Mouse (Mus musculus): Measurements from ENCODE around the gene Zfp605. TPM values are rescaled to one million over a fixed set of nuclear protein-coding genes. Genes with fewer than 3 reads are reported as not detected.
"Not testable (repeated sequence)": the region's sequence is repeated elsewhere in the genome, so short reads cannot be mapped to it uniquely, and the experiment has no call there.

Zfp605 gene
- total and polyA plus RNA-seq, 3 experiments = 0.68 to 3.3 (median 2.2) TPM

GRCm38 (mm10) chr5:110106140-110106871 lies 3.6 kb upstream of the Zfp605 start:
- intact Hi-C loops (cut with DNase I) = loop anchor here (2.0 to 10.0 kb wide), 2 partner anchors 70 to 182 kb away; partner anchors contain the start of genes Gm15446 and Golga3
- WGBS = 93% methylated on average over 26 of the region's 26 CpGs
- TF ChIP-seq POLR2A (IDR thresholded peaks at IDR 0.05; ENCODE audit: insufficient read depth, low read depth, low read length) = no peak
- TF ChIP-seq CTCF (IDR thresholded peaks at IDR 0.05) = no peak
- TF ChIP-seq EP300 (IDR thresholded peaks at IDR 0.05; ENCODE audit: insufficient read depth, low read depth, low read length) = no peak
- H3K27ac ChIP-seq = no peak overlapping the region
- peaks cover 2% of the 10 kb centered on the region; the same call in 1 of the 2 replicates for H3K4me1 ChIP-seq (ENCODE audit: control insufficient read depth, insufficient read depth, low read length)
- no peaks in the 10 kb centered on the region for H3K79me2 ChIP-seq (replicated peaks; ENCODE audit: control insufficient read depth, insufficient read depth, low read length)
- no peak overlapping the region for H3K9ac ChIP-seq (ENCODE audit: low read depth, low read length)
- DNase-seq = no peak
- H3K36me3 ChIP-seq (ENCODE audit: control insufficient read depth, insufficient read depth, low read length) = no peaks in the 10 kb centered on the region
- H3K4me3 ChIP-seq = no peak overlapping the region
- H3K27me3 ChIP-seq (ENCODE audit: control insufficient read depth, insufficient read depth, low read length) = peaks cover 2% of the 10 kb centered on the region; the same call in 1 of the 2 replicates

- peak in 1 of 2 experiments; percentile 46 for DNase-seq
- peak overlapping the region; percentile 98 for H3K4me3 ChIP-seq
- H3K4me1 ChIP-seq (ENCODE audit: control insufficient read depth, insufficient read depth, low read length) = no peaks in the 10 kb centered on the region
- intact Hi-C loops (cut with DNase I) = loop anchor here (1.0 to 10.0 kb wide), 3 partner anchors 28 to 182 kb away; partner anchors contain the start of genes Chfr, Gm15446 and Golga3
- no peaks in the 10 kb centered on the region for H3K36me3 ChIP-seq (ENCODE audit: control insufficient read depth, insufficient read depth, low read length)
- TF ChIP-seq CTCF (IDR thresholded peaks at IDR 0.05) = no peak
- no peak for TF ChIP-seq POLR2A (IDR thresholded peaks at IDR 0.05; ENCODE audit: insufficient read depth, low read depth, low read length)
- H3K9ac ChIP-seq (ENCODE audit: low read depth, low read length) = peak overlapping the region; percentile 92
- 19% methylated on average over 41 of the region's 41 CpGs for WGBS
- peak overlapping the region; percentile 96 for H3K27ac ChIP-seq
- no peaks in the 10 kb centered on the region; the same call in 1 of the 2 replicates for H3K27me3 ChIP-seq (ENCODE audit: control insufficient read depth, insufficient read depth, low read length)
- no peaks in the 10 kb centered on the region for H3K79me2 ChIP-seq (replicated peaks; ENCODE audit: control insufficient read depth, insufficient read depth, low read length)
Observed at GRCm38 (mm10) chr5:110106901-110107564, 2.9 kb upstream of the Zfp605 start.

- Histone ChIP-seq H3K4me3 (peak within 1 kb of the TSS; percentile 98), H3K27me3 (ENCODE audit: control insufficient read depth, insufficient read depth, low read length) (no peaks in the 10 kb centered on the region), H3K27ac (peak within 1 kb of the TSS; percentile 96), H3K9ac (ENCODE audit: low read depth, low read length) (peak within 1 kb of the TSS; percentile 92), H3K4me1 (ENCODE audit: control insufficient read depth, insufficient read depth, low read length) (no peaks in the 10 kb centered on the region), H3K36me3 (ENCODE audit: control insufficient read depth, insufficient read depth, low read length) (no peaks in the 10 kb centered on the region), H3K79me2 (replicated peaks; ENCODE audit: control insufficient read depth, insufficient read depth, low read length) (no peaks in the 10 kb centered on the region)
- WGBS = under 1% methylated on average over 71 of the region's 71 CpGs
- no peak for TF ChIP-seq CTCF (IDR thresholded peaks at IDR 0.05)
- peak; percentile 51; the same call in 1 of the 2 replicates for TF ChIP-seq EP300 (IDR thresholded peaks at IDR 0.05; ENCODE audit: insufficient read depth, low read depth, low read length)
- peak; percentile 80 for TF ChIP-seq POLR2A (IDR thresholded peaks at IDR 0.05; ENCODE audit: insufficient read depth, low read depth, low read length)
- peak; percentile 93 to 96 for DNase-seq
- intact Hi-C loops (cut with DNase I) = loop anchor here (1.0 to 10.0 kb wide), 3 partner anchors 28 to 183 kb away; partner anchors contain the start of genes Chfr, Gm15446 and Golga3
Observed at GRCm38 (mm10) chr5:110107581-110108304, 2.1 kb upstream of the Zfp605 start, which contains the start of gene Gtpbp6. Gtpbp6 (minus strand) TSS chr5:110108197.

- WGBS = 0% methylated on average over 7 of the region's 7 CpGs
- TF ChIP-seq EP300 (IDR thresholded peaks at IDR 0.05; ENCODE audit: insufficient read depth, low read depth, low read length) (no peak), CTCF (IDR thresholded peaks at IDR 0.05) (peak; percentile 59), POLR2A (IDR thresholded peaks at IDR 0.05; ENCODE audit: insufficient read depth, low read depth, low read length) (no peak)
- intact Hi-C loops (cut with DNase I) = loop anchor here (10.0 kb wide), 1 partner anchor 183 kb away; the partner anchor contains the start of gene Gm15446
- peak overlapping the region; percentile 96 for H3K27ac ChIP-seq
- no peak for DNase-seq
- H3K4me3 ChIP-seq = peak overlapping the region; percentile 98
- H3K27me3 ChIP-seq (ENCODE audit: control insufficient read depth, insufficient read depth, low read length) = no peaks in the 10 kb centered on the region
- H3K79me2 ChIP-seq (replicated peaks; ENCODE audit: control insufficient read depth, insufficient read depth, low read length) = no peaks in the 10 kb centered on the region
- H3K36me3 ChIP-seq (ENCODE audit: control insufficient read depth, insufficient read depth, low read length) = no peaks in the 10 kb centered on the region
- no peaks in the 10 kb centered on the region for H3K4me1 ChIP-seq (ENCODE audit: control insufficient read depth, insufficient read depth, low read length)
- no peak overlapping the region for H3K9ac ChIP-seq (ENCODE audit: low read depth, low read length)
Observed at GRCm38 (mm10) chr5:110108305-110108628, 1.6 kb upstream of the Zfp605 start.

GRCm38 (mm10) chr5:110122380-110122779 lies 12.5 kb downstream of the Zfp605 start:
- H3K4me1 ChIP-seq (ENCODE audit: control insufficient read depth, insufficient read depth, low read length); H3K4me3 ChIP-seq; H3K79me2 ChIP-seq (replicated peaks; ENCODE audit: control insufficient read depth, insufficient read depth, low read length); H3K9ac ChIP-seq (ENCODE audit: low read depth, low read length); intact Hi-C loops (cut with DNase I); H3K27ac ChIP-seq; H3K36me3 ChIP-seq (ENCODE audit: control insufficient read depth, insufficient read depth, low read length); H3K27me3 ChIP-seq (ENCODE audit: control insufficient read depth, insufficient read depth, low read length); DNase-seq: not testable (repeated sequence)
- WGBS = 83% methylated on average over 3 of the region's 3 CpGs

Data from heart, adult 2 months (tissue).